Mouse (Mus musculus) lung, postnatal 0 days (tissue): ENCODE measurements at regions not wholly inside any gene's neighbourhood (a gene's known extent, or its start where the extent isn't known, plus 50 kb on each side); places are given as distances from the start of the nearest gene placed in this dataset.

ENCODE experiments used
- CTCF ChIP-seq: IDR thresholded peaks from 2 replicates; pipeline ENCODE4 v1.5.1; 2016; ENCODE audit warnings: antibody characterized with exemption, mild to moderate bottlenecking
- EP300 ChIP-seq: IDR thresholded peaks from 2 replicates; pipeline ENCODE4 v1.6.1; 2016; ENCODE audit warnings: antibody characterized with exemption, mild to moderate bottlenecking, control low read depth

GRCm38 (mm10) chr4:97236384-97236783 is 53.4 kb upstream of the Gm10192 start:
- no peak for TF ChIP-seq CTCF
- no peak for TF ChIP-seq EP300
